ENCODE assay signal across 17 mouse cellular contexts in genomic region chr2:71374275-71375155, GRCm38 (mm10). TPM values are rescaled to one million over a fixed set of nuclear protein-coding genes. Genes with fewer than 3 reads are reported as not detected.
A peak's percentile ranks its signal among the peaks of the same experiment; 100 is the strongest.
DNase-seq lines count a peak whose midpoint lies in the region; ATAC-seq lines count a peak whose summit lies in the region.
"Had no signal": no experiment of that assay in that cellular context is flagged by ENCODE, and none has a peak within 500 bp of the region (broad histone marks: within the 10 kb centered on the region; RNA-seq: fewer than 3 reads in every experiment).

No protein-coding gene starts in this region.

- H3K4me1 ChIP-seq in heart, embryonic 16.5 days (ENCODE audit: control insufficient read depth, insufficient read depth, low read length) = peaks cover 6% of the 10 kb centered on the region; the same call in 1 of the 2 replicates
- H3K4me1 ChIP-seq: hindbrain, embryonic 12.5 days; midbrain, embryonic 13.5 days had no signal

- no peak overlapping the region for H3K9ac ChIP-seq in heart, embryonic 16.5 days (ENCODE audit: low read length)
- H3K9ac ChIP-seq: hindbrain, embryonic 12.5 days; midbrain, embryonic 13.5 days had no signal

- WGBS in heart, embryonic 16.5 days = 48% methylated on average over 8 of the region's 8 CpGs

- peak overlapping the region; percentile 56 for H3K27ac ChIP-seq in heart, embryonic 16.5 days (ENCODE audit: low read length)
- H3K27ac ChIP-seq: hindbrain, embryonic 12.5 days; limb, embryonic 10.5 days; midbrain, embryonic 13.5 days had no signal

- no peak overlapping the region for H3K4me3 ChIP-seq in heart, embryonic 16.5 days (ENCODE audit: low read length)
- H3K4me3 ChIP-seq: hindbrain, embryonic 12.5 days; limb, embryonic 10.5 days; midbrain, embryonic 13.5 days had no signal

- no peak for DNase-seq in heart, postnatal 4 days
- peak; percentile 16 for DNase-seq in NIH3T3 (ENCODE audit: low read depth)
- no peak for DNase-seq in right cerebral cortex, postnatal 36 days (ENCODE audit: low spot score in 2 of 2)
- no peak for DNase-seq in adrenal gland, adult 2 months
- no peak for DNase-seq in yolk sac, embryonic 10.5 days (ENCODE audit: low spot score)
- DNase-seq: cerebellum, adult 2 months; gastrocnemius, postnatal 10 days; kidney, adult 11 months; layer of hippocampus, adult 9-11 months; lung, postnatal 10 days; right cerebral cortex, postnatal 25 days had no signal

- H3K36me3 ChIP-seq in heart, embryonic 16.5 days (ENCODE audit: control insufficient read depth, insufficient read depth) = no peaks in the 10 kb centered on the region
- H3K36me3 ChIP-seq: hindbrain, embryonic 12.5 days; limb, embryonic 10.5 days; midbrain, embryonic 13.5 days had no signal

- peak overlapping the region; percentile 37 for H3K4me2 ChIP-seq in heart, embryonic 16.5 days (ENCODE audit: low read depth, low read length)
- H3K4me2 ChIP-seq: hindbrain, embryonic 12.5 days; midbrain, embryonic 13.5 days had no signal

- H3K27me3 ChIP-seq in heart, embryonic 16.5 days (ENCODE audit: control insufficient read depth, insufficient read depth, low read length) = no peaks in the 10 kb centered on the region
- H3K27me3 ChIP-seq: hindbrain, embryonic 12.5 days; midbrain, embryonic 13.5 days had no signal

- ATAC-seq in heart, embryonic 16.5 days (replicated peaks; ENCODE audit: extremely low read depth, insufficient read depth, low FRiP score) = no peak
- peak; percentile 90 for ATAC-seq in erythroid progenitor cell, adult 5-6 weeks (replicated peaks; ENCODE audit: low FRiP score, poor library complexity, severe bottlenecking)
- peak; percentile 68 for ATAC-seq in megakaryocyte progenitor cell, adult 5-6 weeks (replicated peaks; ENCODE audit: poor library complexity)
- ATAC-seq: midbrain, embryonic 13.5 days had no signal

- no peaks in the 10 kb centered on the region for H3K9me3 ChIP-seq in heart, embryonic 16.5 days (replicated peaks; ENCODE audit: control insufficient read depth, low read length)
- H3K9me3 ChIP-seq: hindbrain, embryonic 12.5 days; limb, embryonic 10.5 days; midbrain, embryonic 13.5 days had no signal

RNA-seq across cellular contexts. Expression of gene Slc25a12, which starts 7.0 kb away (rescaled TPM):
- polyA plus RNA-seq in heart, embryonic 16.5 days (2015; fragmentation: Nextera tagmentation; extraction: Ambion mirVana) = 126 TPM in 2 replicates
- total RNA-seq in heart, postnatal 4 days (2021) = 100 to 1,000 TPM; 175 to 176 TPM
- total RNA-seq in erythroid progenitor cell, adult 5-6 weeks (2015; ENCODE audit: low replicate concordance) = 11.2 and 18.0 TPM in 2 replicates
- 15.8 and 25.6 TPM in 2 replicates for total RNA-seq in erythroid progenitor cell, adult 5-6 weeks (2017; ENCODE audit: low replicate concordance)
- 51.5 and 73.0 TPM in 2 replicates for total RNA-seq in megakaryocyte progenitor cell, adult 5-6 weeks (2015)
- 78.3 and 79.2 TPM in 2 replicates for total RNA-seq in megakaryocyte progenitor cell, adult 5-6 weeks (2017)
- 10 to 100 TPM; 60.7 to 74.1 TPM for total RNA-seq in adrenal gland, adult 2 months (2021)
- 32.8 and 46.3 TPM in 2 replicates for polyA plus RNA-seq in adrenal gland, adult 2 months (2012; rRNA removed)

RNA-seq across cellular contexts. Expression of gene Hat1, which starts 14.2 kb away (rescaled TPM):
- polyA plus RNA-seq in heart, embryonic 16.5 days (2015; fragmentation: Nextera tagmentation; extraction: Ambion mirVana) = 106 and 121 TPM in 2 replicates
- total RNA-seq in heart, postnatal 4 days (2021) = 10 to 100 TPM; 75.3 to 76.0 TPM
- 85.9 and 159 TPM in 2 replicates for total RNA-seq in erythroid progenitor cell, adult 5-6 weeks (2015; ENCODE audit: low replicate concordance)
- 84.1 and 89.0 TPM in 2 replicates for total RNA-seq in erythroid progenitor cell, adult 5-6 weeks (2017; ENCODE audit: low replicate concordance)
- total RNA-seq in megakaryocyte progenitor cell, adult 5-6 weeks (2015) = 178 and 189 TPM in 2 replicates
- total RNA-seq in megakaryocyte progenitor cell, adult 5-6 weeks (2017) = 192 and 193 TPM in 2 replicates
- 10 to 100 TPM; 27.5 to 28.1 TPM for total RNA-seq in adrenal gland, adult 2 months (2021)
- polyA plus RNA-seq in adrenal gland, adult 2 months (2012; rRNA removed) = 0.62 and 0.66 TPM in 2 replicates
